Mouse (Mus musculus): Measurements from ENCODE around the gene Pip4k2a.

DNA sequence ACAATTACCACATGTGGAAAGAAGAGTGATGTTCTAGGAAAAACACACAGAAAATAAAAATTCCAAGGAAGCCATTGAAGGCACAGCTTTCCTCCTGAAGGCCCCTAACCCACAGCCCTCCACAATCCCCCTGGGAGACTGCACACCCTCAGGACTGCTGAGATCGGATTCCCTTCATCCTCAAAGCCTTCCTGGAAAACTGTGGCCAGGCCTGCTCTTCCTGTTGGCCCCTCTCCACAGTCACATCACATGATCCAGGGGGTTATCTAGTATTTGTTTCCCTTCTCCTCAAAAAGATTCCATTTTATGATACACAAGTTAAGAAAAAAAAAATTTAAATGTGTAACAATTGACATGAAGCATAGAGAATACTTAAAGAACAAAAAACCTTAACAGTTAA, 59.7 kb downstream of the Pip4k2a start:
- no peak for TF ChIP-seq EP300 (IDR thresholded peaks at IDR 0.05; ENCODE audit: insufficient read depth, low read depth, low read length)
- no peak for TF ChIP-seq POLR2A (IDR thresholded peaks at IDR 0.05; ENCODE audit: insufficient read depth, low read depth, low read length)
- TF ChIP-seq CTCF (IDR thresholded peaks at IDR 0.05): no peak

All from heart, adult 2 months (tissue).